Mouse (Mus musculus) neural tube, embryonic 13.5 days (tissue): ENCODE data around the gene Galnt17. TPM values are rescaled to one million over a fixed set of nuclear protein-coding genes. Genes with fewer than 3 reads are reported as not detected.

Experiments used
- ATAC-seq: fragments of 200-750 bp; cut with Nextera tagmentation; 2 replicates; pipeline ENCODE4 v1.8.0; 2017; ENCODE audit warnings: low read depth, mild to moderate bottlenecking, moderate TSS enrichment, moderate library complexity
- H3K27ac ChIP-seq: fragments of 300-500 bp; sonication (generic); replicated peaks from 2 replicates; pipeline ENCODE4 v1.5.1; 2015; ENCODE audit warnings: moderate library complexity, mild to moderate bottlenecking, inconsistent platforms
- H3K27me3 ChIP-seq: fragments of 300-500 bp; sonication (generic); 2 replicates; pipeline ENCODE4 v1.6.1; 2015; ENCODE audit warnings: mild to moderate bottlenecking, inconsistent platforms
- H3K36me3 ChIP-seq: fragments of 300-500 bp; sonication (generic); 2 replicates; pipeline ENCODE4 v1.6.1; 2015; ENCODE audit warnings: mild to moderate bottlenecking, inconsistent platforms
- H3K4me1 ChIP-seq: fragments of 300-500 bp; sonication (generic); replicated peaks from 2 replicates; pipeline ENCODE4 v1.6.1; 2015; ENCODE audit warnings: inconsistent platforms
- H3K4me2 ChIP-seq: fragments of 300-500 bp; sonication (generic); 2 replicates; pipeline ENCODE4 v1.6.1; 2015; ENCODE audit warnings: inconsistent platforms, mild to moderate bottlenecking, moderate library complexity
- H3K4me3 ChIP-seq: fragments of 300-500 bp; sonication (generic); 2 replicates; pipeline ENCODE4 v1.5.1; 2015; ENCODE audit warnings: mild to moderate bottlenecking, inconsistent platforms
- H3K9ac ChIP-seq: fragments of 300-500 bp; sonication (generic); 2 replicates; pipeline ENCODE4 v1.6.1; 2015; ENCODE audit warnings: moderate library complexity, mild to moderate bottlenecking, inconsistent platforms
- H3K9me3 ChIP-seq: fragments of 300-500 bp; sonication (generic); 2 replicates; pipeline ENCODE4 v1.6.1; 2016; ENCODE audit warnings: inconsistent platforms
- WGBS: fragments of 180-500 bp; shearing (Covaris S2); methylation state at CpG from one replicate; pipeline ENCODE4 v1.1.7; 2015; 5-methylcytosine and 5-hydroxymethylcytosine counted together
- polyA plus RNA-seq: library from polyadenylated mRNA; unstranded; fragments of >200 nt; fragmentation: Nextera tagmentation; extraction: Ambion mirVana; gene quantifications from 2 replicates; pipeline ENCODE4 v1.2.1, GENCODE M21; 2015

Galnt17 gene
- polyA plus RNA-seq, 1 experiment from 2014 or later = 10.7 TPM

DNA sequence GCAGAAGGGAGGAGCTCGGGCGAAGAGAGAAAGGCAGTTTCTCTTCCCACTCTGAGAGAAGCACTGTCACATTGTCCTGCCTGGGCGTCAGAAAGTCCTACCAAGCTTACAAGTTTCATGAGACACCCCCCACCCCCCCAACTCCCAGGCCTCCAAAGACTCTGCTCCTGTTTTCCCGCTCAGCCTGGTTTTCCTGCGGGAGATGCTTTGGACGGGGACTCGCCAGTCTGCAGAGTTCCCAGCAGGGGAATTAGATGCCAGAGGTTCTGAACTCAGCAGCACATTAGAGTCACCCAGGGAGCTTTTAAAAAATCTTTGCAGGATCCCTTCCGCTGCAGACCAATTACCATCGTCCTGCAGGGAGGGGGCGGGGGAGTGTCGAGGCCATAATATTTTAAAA lies 456.1 kb downstream of the Galnt17 start:
- ATAC-seq = no peak
- H3K27ac ChIP-seq = no peak overlapping the region
- 8% methylated on average over 11 of the region's 11 CpGs for WGBS
- H3K9me3 ChIP-seq = no peaks in the 10 kb centered on the region
- H3K4me3 ChIP-seq = no peak overlapping the region; the same call in 1 of the 2 replicates
- peaks cover 8% of the 10 kb centered on the region for H3K4me1 ChIP-seq
- H3K4me2 ChIP-seq = peak overlapping the region; percentile 40
- H3K36me3 ChIP-seq = no peaks in the 10 kb centered on the region
- peak overlapping the region; percentile 50 for H3K9ac ChIP-seq
- no peaks in the 10 kb centered on the region for H3K27me3 ChIP-seq

DNA sequence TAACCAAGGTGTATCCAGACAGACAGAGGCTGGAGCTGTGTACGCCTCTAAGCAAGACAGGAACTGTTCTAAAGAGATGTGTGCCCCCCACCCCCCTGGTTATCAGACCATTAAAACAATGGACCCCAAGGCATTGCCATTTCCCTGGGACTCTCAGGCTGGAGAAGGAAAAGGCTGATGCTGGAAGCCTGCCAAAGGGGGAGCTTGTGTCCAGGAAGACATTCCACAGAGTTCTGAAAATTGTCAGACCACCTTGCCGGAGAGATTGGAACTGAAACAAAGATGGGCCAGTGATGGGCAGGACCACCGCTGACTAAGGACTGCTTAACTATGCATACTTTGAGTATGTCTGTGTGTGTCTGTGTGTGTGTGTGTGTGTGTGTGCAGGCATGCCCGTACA lies 458.7 kb downstream of the Galnt17 start:
- Histone ChIP-seq H3K9me3 (no peaks in the 10 kb centered on the region), H3K27me3 (no peaks in the 10 kb centered on the region), H3K4me3 (no peak overlapping the region), H3K27ac (no peak overlapping the region), H3K4me2 (no peak overlapping the region), H3K36me3 (no peaks in the 10 kb centered on the region), H3K4me1 (peaks cover 8% of the 10 kb centered on the region), H3K9ac (no peak overlapping the region)
- no peak for ATAC-seq
- WGBS = 77% methylated on average over 4 of the region's 4 CpGs

DNA sequence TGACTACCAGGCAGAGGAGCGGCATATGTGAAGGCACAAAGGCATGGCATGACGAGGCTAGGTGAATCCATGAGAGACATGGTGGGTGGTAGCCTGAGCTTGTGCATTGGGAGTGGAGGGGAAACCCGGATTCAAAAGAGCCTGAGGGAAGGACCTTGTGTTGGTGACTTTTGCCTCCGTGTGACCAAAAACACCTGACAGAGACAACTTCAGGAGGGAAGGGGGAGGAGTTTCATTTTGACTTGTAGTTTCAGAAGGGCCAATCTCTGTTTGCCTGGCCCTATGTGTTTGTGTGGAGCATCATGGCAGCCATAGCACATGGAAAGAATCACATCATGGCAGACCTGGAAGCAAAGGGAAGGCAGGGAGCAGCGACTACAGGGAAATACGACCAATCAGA lies 459.7 kb downstream of the Galnt17 start:
- Histone ChIP-seq H3K36me3 (no peaks in the 10 kb centered on the region), H3K4me2 (no peak overlapping the region), H3K9me3 (no peaks in the 10 kb centered on the region), H3K4me3 (no peak overlapping the region), H3K9ac (no peak overlapping the region), H3K4me1 (peaks cover 8% of the 10 kb centered on the region), H3K27me3 (no peaks in the 10 kb centered on the region), H3K27ac (no peak overlapping the region)
- ATAC-seq = no peak
- WGBS = 90% methylated on average over 6 of the region's 6 CpGs

DNA sequence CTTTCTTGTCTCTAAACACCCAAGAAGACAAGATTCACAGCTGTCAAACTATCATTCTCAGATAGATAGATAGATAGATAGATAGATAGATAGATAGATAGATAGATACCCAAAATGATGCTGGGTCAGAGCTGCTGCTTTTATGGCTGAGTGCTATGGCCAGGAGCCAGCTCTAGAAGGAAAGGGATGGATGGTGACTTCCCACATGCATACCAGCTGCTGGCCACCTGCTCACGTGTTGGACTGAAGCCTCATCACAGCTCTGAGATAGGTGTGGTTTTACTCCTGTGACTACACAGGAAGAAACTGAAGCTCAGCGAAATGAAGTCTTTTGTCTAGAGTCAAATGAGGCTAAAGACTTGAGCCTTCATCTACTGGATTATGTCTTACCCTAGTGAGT lies 482.5 kb downstream of the Galnt17 start:
- Histone ChIP-seq H3K4me2 (no peak overlapping the region), H3K36me3 (no peaks in the 10 kb centered on the region), H3K9me3 (peaks cover 8% of the 10 kb centered on the region; the same call in 1 of the 2 replicates), H3K4me3 (no peak overlapping the region), H3K4me1 (no peaks in the 10 kb centered on the region), H3K27me3 (no peaks in the 10 kb centered on the region), H3K9ac (no peak overlapping the region), H3K27ac (no peak overlapping the region)
- 88% methylated on average over 2 of the region's 2 CpGs for WGBS
- no peak for ATAC-seq
